Mouse (Mus musculus): ENCODE measurements around the gene Grik4.

- no peak for TF ChIP-seq CTCF (IDR thresholded peaks at IDR 0.05; ENCODE audit: insufficient read depth, low read depth, low read length)
- TF ChIP-seq POLR2A (IDR thresholded peaks at IDR 0.05; ENCODE audit: insufficient read depth, low read depth, low read length): no peak
These were observed 59.2 kb downstream of the Grik4 start for GRCm38 (mm10) chr9:42885123-42885522.

Measured in olfactory bulb, adult 2 months (tissue).